Mouse (Mus musculus) CH12.LX (cell line): Measurements from ENCODE around the gene Ptbp1. TPM values are rescaled to one million over a fixed set of nuclear protein-coding genes. Genes with fewer than 3 reads are reported as not detected.
A peak's percentile ranks its signal among the peaks of the same experiment; 100 is the strongest.

Experiments used
- DNase-seq: peaks from one replicate; pipeline ENCODE4 v3.0.0-alpha.2; 2013; ENCODE audit errors: extremely low read depth
- H3K27ac ChIP-seq: 2 replicates; pipeline ENCODE4 v1.5.1; 2012; ENCODE audit warnings: low read depth, mild to moderate bottlenecking, control low read depth, moderate library complexity; ENCODE audit not compliant: insufficient read depth
- H3K27me3 ChIP-seq: replicated peaks from 2 replicates; pipeline ENCODE3; 2012; ENCODE audit warnings: inconsistent platforms
- H3K36me3 ChIP-seq, 2 experiments: replicated peaks in 1 of 2; 2 replicates each; pipeline versions ENCODE3 to v1.6.1; 2012; ENCODE audit warnings: inconsistent platforms in 1 of 2, low read length in 1 of 2, mild to moderate bottlenecking in 1 of 2, mixed read lengths in 1 of 2, moderate library complexity in 1 of 2; ENCODE audit not compliant: control insufficient read depth in 1 of 2, insufficient read depth in 1 of 2
- H3K4me1 ChIP-seq, 2 experiments: 2 replicates each; pipeline ENCODE4 v1.6.1; 2012; ENCODE audit warnings: inconsistent platforms in 1 of 2, moderate library complexity in 1 of 2; ENCODE audit not compliant: insufficient read depth in 2 of 2, control insufficient read depth in 1 of 2
- H3K4me2 ChIP-seq: 2 replicates; pipeline ENCODE4 v1.6.1; 2012; ENCODE audit warnings: low read depth, mild to moderate bottlenecking, control low read depth; ENCODE audit not compliant: poor library complexity, insufficient read depth, severe bottlenecking
- H3K4me3 ChIP-seq, 3 experiments: fragments of 150-350 bp in 1 of 3; sonication (generic) in 1 of 3; replicated peaks in 1 of 3; 2 replicates each; pipeline versions ENCODE3 to v1.5.1; 2011 to 2012; ENCODE audit warnings: low read depth in 2 of 3, low read length in 2 of 3, mild to moderate bottlenecking in 2 of 3, moderate library complexity in 2 of 3, control low read depth in 1 of 3, improper control_type of control experiment in 1 of 3, inconsistent platforms in 1 of 3, mixed read lengths in 1 of 3; ENCODE audit not compliant: poor library complexity in 1 of 3
- H3K79me2 ChIP-seq: replicated peaks from 2 replicates; pipeline ENCODE4 v1.6.1; 2012; ENCODE audit warnings: mild to moderate bottlenecking, moderate library complexity; ENCODE audit not compliant: control insufficient read depth, poor library complexity, insufficient read depth, severe bottlenecking; ENCODE audit errors: extremely low read depth
- H3K9ac ChIP-seq: 2 replicates; pipeline ENCODE4 v1.6.1; 2012; ENCODE audit warnings: low read depth, mild to moderate bottlenecking, control low read depth, moderate library complexity; ENCODE audit not compliant: insufficient read depth
- H3K9me3 ChIP-seq: replicated peaks from 2 replicates; pipeline ENCODE3; 2012; ENCODE audit warnings: low read length, inconsistent platforms, mixed read lengths
- BHLHE40 ChIP-seq: IDR thresholded peaks from 2 replicates; pipeline ENCODE4 v1.6.1; 2011; ENCODE audit warnings: mild to moderate bottlenecking, low read depth, low read length, improper control_type of control experiment
- CHD1 ChIP-seq: IDR thresholded peaks from 2 replicates; pipeline ENCODE4 v1.6.1; 2012; ENCODE audit warnings: low read depth, low read length, improper control_type of control experiment, inconsistent platforms
- CHD2 ChIP-seq: IDR thresholded peaks from 2 replicates; pipeline ENCODE4 v1.6.1; 2011; ENCODE audit warnings: low read length, improper control_type of control experiment
- E2F4 ChIP-seq: IDR thresholded peaks from 2 replicates; pipeline ENCODE4 v1.6.1; 2011; ENCODE audit warnings: low read depth, low read length, improper control_type of control experiment; ENCODE audit not compliant: insufficient replicate concordance
- ELF1 ChIP-seq: IDR thresholded peaks from 2 replicates; pipeline ENCODE4 v1.6.1; 2014; ENCODE audit warnings: low read depth, mild to moderate bottlenecking, inconsistent platforms, low read length, improper control_type of control experiment
- EP300 ChIP-seq: IDR thresholded peaks from 2 replicates; pipeline ENCODE4 v1.6.1; 2011; ENCODE audit warnings: low read length, improper control_type of control experiment
- ETS1 ChIP-seq: conservative IDR thresholded peaks from 2 replicates; pipeline ENCODE4 v1.6.1; 2012; ENCODE audit warnings: low read depth, mild to moderate bottlenecking, inconsistent platforms, low read length, improper control_type of control experiment, moderate library complexity
- GABPA ChIP-seq: IDR thresholded peaks from 2 replicates; pipeline ENCODE4 v1.6.1; 2012; ENCODE audit warnings: low read depth, low read length, improper control_type of control experiment, inconsistent platforms; ENCODE audit not compliant: insufficient replicate concordance
- HCFC1 ChIP-seq: IDR thresholded peaks from 2 replicates; pipeline ENCODE4 v1.6.1; 2012; ENCODE audit warnings: low read depth, mild to moderate bottlenecking, inconsistent platforms, low read length, improper control_type of control experiment
- IRF4 ChIP-seq: IDR thresholded peaks from 2 replicates; pipeline ENCODE4 v1.6.1; 2014; ENCODE audit warnings: low read depth, mild to moderate bottlenecking, inconsistent platforms, low read length, improper control_type of control experiment
- JUN ChIP-seq: IDR thresholded peaks from 2 replicates; pipeline ENCODE4 v1.6.1; 2011; ENCODE audit warnings: low read depth, mild to moderate bottlenecking, low read length, improper control_type of control experiment, moderate library complexity; ENCODE audit not compliant: insufficient read depth
- JUND ChIP-seq: conservative IDR thresholded peaks from 2 replicates; pipeline ENCODE4 v1.6.1; 2011; ENCODE audit warnings: low read depth, low read length, improper control_type of control experiment
- KAT2A ChIP-seq: IDR thresholded peaks from 2 replicates; pipeline ENCODE4 v1.6.1; 2012; ENCODE audit warnings: low read length, improper control_type of control experiment, inconsistent platforms; ENCODE audit not compliant: insufficient replicate concordance
- MAFK ChIP-seq: IDR thresholded peaks from 2 replicates; pipeline ENCODE4 v1.6.1; 2011; ENCODE audit warnings: low read length, improper control_type of control experiment; ENCODE audit not compliant: insufficient replicate concordance
- MXI1 ChIP-seq: IDR thresholded peaks from 2 replicates; pipeline ENCODE4 v1.6.1; 2011; ENCODE audit warnings: mild to moderate bottlenecking, low read depth, low read length, improper control_type of control experiment
- MYC ChIP-seq: IDR thresholded peaks from 2 replicates; pipeline ENCODE4 v1.6.1; 2011; ENCODE audit warnings: low read depth, mild to moderate bottlenecking, improper control_type of control experiment, low read length
- NELFE ChIP-seq: IDR thresholded peaks from 2 replicates; pipeline ENCODE4 v1.6.1; 2011; ENCODE audit warnings: low read depth, low read length, improper control_type of control experiment
- NRF1 ChIP-seq: IDR thresholded peaks from 2 replicates; pipeline ENCODE4 v1.6.1; 2014; ENCODE audit warnings: low read depth, mild to moderate bottlenecking, inconsistent platforms, low read length, improper control_type of control experiment, moderate library complexity
- POLR2A ChIP-seq: IDR thresholded peaks from 2 replicates; pipeline ENCODE4 v1.6.1; 2011; ENCODE audit warnings: low read depth, mild to moderate bottlenecking, improper control_type of control experiment, low read length
- POLR2AphosphoS2 ChIP-seq: IDR thresholded peaks from 2 replicates; pipeline ENCODE4 v1.6.1; 2011; ENCODE audit warnings: low read depth, low read length, improper control_type of control experiment
- RAD21 ChIP-seq: IDR thresholded peaks from 2 replicates; pipeline ENCODE4 v1.6.1; 2011; ENCODE audit warnings: low read depth, mild to moderate bottlenecking, low read length, improper control_type of control experiment, moderate library complexity
- RCOR1 ChIP-seq: conservative IDR thresholded peaks from 2 replicates; pipeline ENCODE4 v1.6.1; 2012; ENCODE audit warnings: low read depth, mild to moderate bottlenecking, inconsistent platforms, low read length, improper control_type of control experiment
- SIN3A ChIP-seq: IDR thresholded peaks from 2 replicates; pipeline ENCODE4 v1.6.1; 2012; ENCODE audit warnings: low read length, improper control_type of control experiment, inconsistent platforms
- SMC3 ChIP-seq: IDR thresholded peaks from 2 replicates; pipeline ENCODE4 v1.6.1; 2011; ENCODE audit warnings: low read depth, low read length, improper control_type of control experiment
- TBP ChIP-seq: conservative IDR thresholded peaks from 2 replicates; pipeline ENCODE4 v1.6.1; 2011; ENCODE audit warnings: low read depth, low read length, improper control_type of control experiment
- USF1 ChIP-seq: IDR thresholded peaks from 2 replicates; pipeline ENCODE4 v1.6.1; 2014; ENCODE audit warnings: low read depth, mild to moderate bottlenecking, inconsistent platforms, low read length, improper control_type of control experiment
- ZKSCAN1 ChIP-seq: IDR thresholded peaks from 2 replicates; pipeline ENCODE4 v1.6.1; 2012; ENCODE audit warnings: low read depth, inconsistent platforms, low read length, improper control_type of control experiment, borderline replicate concordance
- ZNF384 ChIP-seq: IDR thresholded peaks from 2 replicates; pipeline ENCODE4 v1.6.1; 2012; ENCODE audit warnings: low read depth, low read length, improper control_type of control experiment, inconsistent platforms
- dilution Hi-C: fragments of 300-500 bp; cut with MboI; formaldehyde crosslinking; loops from 2 replicates; pipeline ENCODE4 v1.14.3; 2020; ENCODE audit warnings: low sequenced_read_pairs; ENCODE audit not compliant: extremely low pct_unique_long_range_greater_than_20kb, extremely low pct_ligation_motif_present
- in situ Hi-C: fragments of 300-500 bp; cut with MboI; formaldehyde crosslinking; loops from 3 replicates; pipeline ENCODE4 v1.14.3; 2019; ENCODE audit warnings: low sequenced_read_pairs, low pct_ligation_motif_present, low pct_unique_long_range_greater_than_20kb, mixed read lengths
- polyA plus RNA-seq: library from polyadenylated mRNA; unstranded; fragments of >175 nt; gene quantifications from 2 replicates; pipeline ENCODE4 v1.2.1, GENCODE M21; 2012; ENCODE audit warnings: low read depth; ENCODE audit not compliant: insufficient read length
- total RNA-seq, 2 experiments: library from RNA; depleted of rRNA; stranded (reverse); fragments of 300-350 nt in 1 of 2; fragments of >200 nt in 1 of 2; gene quantifications; 2 replicates each; pipeline ENCODE4 v1.2.3; 2012 to 2014

Ptbp1 gene
- total and polyA plus RNA-seq, 3 experiments, result 252 to 497 (median 284) TPM

DNA sequence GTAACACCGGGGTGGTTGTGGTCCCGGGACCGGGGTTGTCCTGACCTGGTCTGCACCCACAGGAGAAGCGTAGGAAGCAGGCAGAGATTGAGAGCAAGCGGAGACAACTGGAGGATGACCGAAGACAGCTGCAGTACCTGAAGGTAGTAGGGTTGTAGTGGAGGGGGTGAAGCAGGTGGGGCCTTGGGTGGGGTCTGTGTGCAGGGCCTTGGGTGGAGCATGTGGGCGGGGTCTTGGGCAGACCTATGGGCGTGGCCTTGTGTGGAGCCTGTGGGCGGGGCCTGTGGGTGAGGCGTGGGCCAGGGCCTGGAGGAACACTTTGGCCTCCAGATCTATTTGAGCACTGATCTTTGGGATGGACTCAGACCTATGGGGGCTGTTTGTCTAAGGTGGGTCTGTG, 47.3 kb upstream of the Ptbp1 start:
- Histone ChIP-seq H3K27ac (no peak overlapping the region), H3K4me1 (peaks cover 0 to 10% of the 10 kb centered on the region in 2 experiments; a peak in 2 of 4 replicates), H3K9ac (no peak overlapping the region), H3K4me2 (no peak overlapping the region), H3K27me3 (peaks cover 32% of the 10 kb centered on the region), H3K4me3 (no peak overlapping the region), H3K36me3 (no peaks in the 10 kb centered on the region), H3K79me2 (no peaks in the 10 kb centered on the region), H3K9me3 (no peaks in the 10 kb centered on the region)
- DNase-seq, result peak; percentile 22
- in situ Hi-C loops, result no loop called here
- dilution Hi-C loops, result no loop called here
- no peak for TF ChIP-seq HCFC1
- TF ChIP-seq RCOR1, result no peak
- TF ChIP-seq KAT2A, result no peak
- no peak for TF ChIP-seq SIN3A
- TF ChIP-seq BHLHE40, result no peak
- TF ChIP-seq E2F4, result no peak
- no peak for TF ChIP-seq EP300
- TF ChIP-seq RAD21, result no peak
- no peak for TF ChIP-seq POLR2A
- TF ChIP-seq JUND, result no peak
- no peak for TF ChIP-seq POLR2AphosphoS2
- TF ChIP-seq TBP, result no peak
- TF ChIP-seq CHD1, result no peak
- no peak for TF ChIP-seq ZNF384
- TF ChIP-seq JUN, result no peak
- no peak for TF ChIP-seq MAFK
- no peak for TF ChIP-seq NRF1

GRCm38 (mm10) chr10:79807826-79808225, 46.4 kb upstream of the Ptbp1 start:
- TF ChIP-seq CHD2 (no peak), ELF1 (no peak), JUND (no peak), MYC (no peak), NELFE (no peak), GABPA (no peak), IRF4 (no peak), SMC3 (no peak), JUN (no peak), RCOR1 (no peak), ZKSCAN1 (no peak), ETS1 (no peak), USF1 (no peak), POLR2AphosphoS2 (no peak), EP300 (no peak), MXI1 (no peak)
- TF ChIP-seq, all 38 proteins: peak for 0
- Histone ChIP-seq H3K9me3 (no peaks in the 10 kb centered on the region), H3K4me1 (peaks cover 0 to 12% of the 10 kb centered on the region in 2 experiments; a peak in 2 of 4 replicates), H3K36me3 (no peaks in the 10 kb centered on the region), H3K4me2 (no peak overlapping the region), H3K4me3 (no peak overlapping the region), H3K27ac (no peak overlapping the region), H3K27me3 (peaks cover 34% of the 10 kb centered on the region), H3K79me2 (no peaks in the 10 kb centered on the region), H3K9ac (no peak overlapping the region)
- DNase-seq, result no peak
- dilution Hi-C loops, result no loop called here
- in situ Hi-C loops, result no loop called here
